Mouse (Mus musculus) cerebellum, adult 8-10 months (tissue): ENCODE data around the gene Asic4.

Experiments
- DNase-seq: peaks from one replicate; pipeline ENCODE4 v3.0.0; 2022

Gene Asic4

DNA sequence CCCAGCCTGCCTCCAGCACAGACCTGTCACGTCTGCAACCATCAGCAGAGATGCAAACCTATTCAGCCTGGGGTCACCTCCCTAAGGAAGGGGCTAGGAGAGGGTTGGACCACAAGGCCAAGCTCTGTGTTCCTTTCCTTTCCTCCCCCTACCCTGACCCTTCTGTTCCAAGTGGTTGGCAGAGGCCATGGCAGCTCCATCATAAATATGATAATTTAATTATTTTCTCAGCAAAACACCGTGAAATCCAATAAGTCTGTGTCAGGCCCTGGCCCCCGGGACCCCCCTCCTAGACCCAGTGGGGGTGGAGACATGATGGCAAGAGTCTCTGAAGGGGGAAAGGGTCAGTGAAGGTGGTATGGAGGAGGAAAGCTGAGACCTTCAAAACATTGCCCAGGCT is 6.0 kb upstream of the Asic4 start:
- DNase-seq = no peak

DNA sequence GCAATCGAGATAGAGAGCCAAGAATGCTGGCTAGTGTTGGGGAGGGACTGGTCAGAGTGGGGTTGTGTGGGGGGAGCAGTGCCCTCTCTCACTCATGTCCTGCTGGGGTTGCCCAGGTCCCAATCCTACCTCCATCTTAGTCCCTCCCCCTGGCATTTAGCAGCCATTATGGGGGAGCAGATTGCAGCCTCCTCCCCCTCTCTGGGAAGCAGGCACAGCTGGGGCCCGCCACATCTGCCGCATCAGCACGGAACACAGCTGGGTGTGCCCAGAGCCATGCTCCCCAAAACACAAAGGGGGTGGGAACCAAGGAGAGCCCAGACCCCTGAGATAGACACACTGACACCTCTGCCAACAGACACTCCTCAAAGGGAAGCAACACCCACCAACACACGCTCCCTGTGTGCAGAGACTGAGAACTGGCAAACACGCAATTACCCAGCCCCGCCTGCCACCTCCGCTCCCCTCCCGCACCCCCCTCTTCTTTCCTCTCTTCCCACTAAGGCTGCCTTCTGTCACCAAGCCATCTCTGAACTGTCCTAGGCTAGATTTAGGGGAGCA is 5.0 kb upstream of the Asic4 start:
- DNase-seq = no peak

DNA sequence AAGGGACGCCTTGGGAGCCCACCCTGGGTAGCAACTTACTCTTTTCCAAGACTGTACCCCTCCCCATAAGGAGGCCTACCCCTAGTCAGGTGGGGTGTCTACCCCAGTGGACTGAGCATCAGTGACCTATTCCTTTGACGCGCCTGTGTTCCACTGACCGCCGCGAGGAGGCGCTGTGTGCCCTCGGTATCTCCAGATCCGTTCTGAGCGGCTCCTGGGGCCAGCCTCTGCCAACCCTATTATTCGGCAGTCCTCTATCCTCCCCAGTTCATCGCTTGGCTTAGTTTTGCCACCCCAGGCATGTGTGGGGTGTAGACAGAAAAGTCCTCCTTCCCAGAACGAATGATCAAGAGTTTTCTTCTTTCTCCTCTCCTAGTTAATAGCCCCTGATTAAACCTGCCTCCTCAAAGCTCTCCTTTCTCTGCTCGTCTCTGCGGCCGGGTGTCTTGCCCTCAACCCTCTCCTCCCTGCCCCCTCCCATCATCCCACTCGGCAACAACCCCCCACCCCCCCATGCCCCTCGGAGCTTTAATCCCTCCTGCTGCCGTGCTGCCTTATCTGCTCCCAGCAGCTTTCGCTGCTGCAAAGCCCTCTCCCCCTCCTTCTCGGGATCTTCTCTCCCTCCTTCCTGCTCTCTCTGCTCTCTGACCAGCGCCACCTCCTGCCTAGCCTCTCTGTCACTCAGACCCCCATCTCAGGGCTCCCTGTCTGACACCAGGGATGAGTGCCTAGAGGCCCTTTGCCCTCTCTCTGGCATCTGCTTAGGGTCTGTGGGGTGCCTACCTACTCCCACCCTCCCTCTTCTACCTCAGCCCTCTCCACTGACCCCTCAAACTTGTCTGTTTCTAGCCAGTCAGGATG is 4.3 kb upstream of the Asic4 start:
- peak; percentile 90 for DNase-seq

DNA sequence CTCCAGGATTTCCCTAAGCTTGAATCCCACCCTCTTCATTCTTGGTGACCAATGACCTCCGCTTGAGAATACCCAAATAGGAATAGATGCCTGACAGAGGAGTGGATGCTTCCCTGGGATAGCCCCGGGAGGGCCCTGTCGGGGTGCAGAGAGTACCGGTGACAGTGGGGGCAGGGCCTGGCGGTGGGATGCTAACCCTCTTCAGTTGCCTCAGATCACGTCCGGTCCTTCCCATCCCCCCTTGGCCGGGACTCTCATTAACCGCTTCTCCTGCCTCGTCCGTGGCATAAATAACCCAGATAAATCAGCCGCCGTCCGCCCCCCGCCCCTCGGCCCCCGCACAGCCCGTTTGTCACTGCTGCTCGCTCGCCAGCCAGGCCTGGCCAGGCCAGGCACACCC is 3.6 kb upstream of the Asic4 start:
- DNase-seq = no peak

DNA sequence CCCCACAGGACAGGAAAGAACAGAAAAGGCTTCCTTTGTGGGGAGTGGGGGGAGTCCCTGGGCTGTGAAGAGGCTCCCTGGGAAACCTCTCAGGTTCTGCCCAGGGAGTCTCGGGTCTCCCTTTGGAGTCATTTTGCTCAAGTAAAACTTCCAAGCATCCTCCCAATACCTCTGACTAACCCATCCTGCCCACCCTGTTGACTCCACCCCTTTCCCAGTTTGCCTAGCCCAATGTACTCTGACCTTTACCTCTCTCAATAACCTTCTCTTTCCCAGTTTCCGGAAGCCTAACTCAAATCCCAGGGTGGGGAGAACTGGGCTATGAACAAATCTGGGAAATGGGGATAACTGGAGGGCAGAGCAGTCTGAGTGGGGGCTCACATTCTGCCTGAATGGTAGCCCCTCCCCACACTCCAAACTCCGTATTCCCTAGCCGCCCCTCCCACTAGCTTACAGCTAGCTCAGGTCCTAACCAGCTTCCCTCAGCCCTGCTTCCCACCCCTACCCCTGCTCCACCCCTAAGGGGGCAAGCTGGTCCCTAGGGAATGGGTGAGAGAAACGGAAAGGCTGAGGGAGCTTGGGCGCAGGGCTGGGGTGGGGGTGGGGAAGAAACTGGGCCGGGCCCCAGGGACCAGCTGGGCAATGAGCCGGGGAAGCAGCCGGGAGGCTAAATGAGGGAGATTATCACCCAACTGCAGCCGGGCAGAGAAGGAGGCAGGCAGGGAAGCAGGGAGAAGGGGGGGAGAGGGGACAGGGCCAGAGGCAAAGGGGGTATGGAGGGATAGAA is 2.8 kb upstream of the Asic4 start:
- DNase-seq = no peak

DNA sequence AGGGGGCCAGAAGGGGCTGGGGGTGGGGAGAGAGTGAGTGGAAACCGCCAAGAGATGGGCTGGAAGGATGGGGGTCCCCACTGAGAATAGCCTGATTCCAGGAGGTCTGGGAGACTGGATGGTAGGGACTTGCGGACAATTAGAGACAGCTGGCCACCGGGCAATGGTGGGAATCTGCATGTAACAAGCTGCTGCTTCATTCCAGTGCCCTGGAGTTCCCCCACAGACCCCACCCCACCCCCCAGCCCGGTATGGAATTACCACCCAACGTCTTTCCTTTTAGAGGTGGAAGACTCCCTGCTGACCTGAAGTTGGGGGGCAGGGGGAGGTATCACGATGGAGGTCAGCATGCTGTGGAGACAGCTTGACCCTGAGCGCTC is 2.2 kb upstream of the Asic4 start:
- no peak for DNase-seq

DNA sequence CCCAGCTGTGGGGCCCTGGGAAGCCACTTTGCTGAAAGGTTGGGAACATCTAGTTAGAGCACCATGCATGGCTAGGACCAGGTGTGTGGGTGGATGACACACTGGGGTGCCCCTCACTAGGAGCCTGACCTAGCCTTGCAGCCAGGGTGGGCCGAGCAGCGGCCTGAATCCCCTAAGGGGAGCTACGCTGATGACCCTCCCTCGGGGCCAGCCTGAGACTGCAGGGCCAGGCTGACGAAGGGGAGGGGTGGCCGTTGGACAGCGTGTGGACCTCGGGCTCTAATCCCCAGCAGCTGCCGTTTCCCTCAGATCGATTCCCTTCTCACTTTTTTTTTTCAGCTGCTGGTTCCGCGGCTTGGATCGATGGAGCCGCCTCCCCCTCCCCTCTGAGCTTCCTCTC is 1.3 kb upstream of the Asic4 start:
- no peak for DNase-seq

DNA sequence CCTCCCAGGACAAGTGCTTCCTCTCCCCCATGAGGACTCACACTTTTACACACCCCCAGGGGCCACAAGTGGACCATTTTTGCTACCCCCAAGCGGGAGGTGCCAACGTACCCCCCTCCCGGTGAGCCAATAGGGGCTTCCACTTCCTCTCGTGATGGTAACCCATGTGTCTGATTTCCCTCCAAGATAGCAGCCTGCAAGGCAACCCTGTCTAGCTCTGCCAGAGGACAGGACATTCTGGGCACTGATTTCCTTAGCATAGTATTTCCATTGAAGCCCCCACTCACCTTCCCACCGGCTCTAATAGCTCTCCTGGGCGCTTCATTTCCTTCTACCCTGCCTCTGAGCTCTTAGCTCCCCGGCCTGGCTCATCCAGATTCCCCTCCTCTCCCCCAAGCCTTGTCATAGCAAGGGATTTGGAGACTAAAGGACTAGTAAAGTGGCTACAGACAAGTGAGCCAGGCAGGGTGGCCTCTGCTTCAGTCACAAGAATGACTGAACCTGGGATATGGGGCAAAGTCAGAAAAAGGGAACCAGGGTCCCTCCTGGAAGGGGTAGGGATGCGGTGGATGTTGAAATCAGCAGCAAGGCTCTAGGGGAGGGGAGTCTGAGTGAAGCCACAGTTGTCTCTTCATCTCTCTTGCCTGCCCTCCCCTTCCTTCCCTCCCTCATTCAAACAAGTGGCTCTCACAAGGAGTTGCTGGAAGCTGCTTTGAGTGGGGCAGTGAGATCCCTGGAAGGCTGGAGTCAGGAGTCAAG is 680 bp upstream of the Asic4 start:
- no peak for DNase-seq

DNA sequence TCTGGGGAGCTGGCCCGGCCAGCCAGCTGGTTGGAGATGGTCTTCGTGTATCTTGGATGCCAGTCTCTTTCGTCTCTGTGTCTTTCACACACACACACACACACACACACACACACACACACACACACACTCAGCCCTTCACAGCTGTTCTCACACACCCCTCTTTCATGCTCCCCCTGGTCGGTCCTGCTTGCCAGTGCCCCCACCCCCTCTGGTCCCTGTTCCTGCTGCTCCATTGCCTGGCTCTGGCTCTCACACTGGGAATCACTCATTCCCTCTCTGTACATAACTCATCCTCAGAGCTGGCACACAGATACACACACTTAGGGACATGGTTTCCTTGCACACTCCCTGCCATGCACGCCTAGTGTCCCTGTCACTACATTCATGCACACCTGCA is 1.7 kb downstream of the Asic4 start:
- DNase-seq = no peak

DNA sequence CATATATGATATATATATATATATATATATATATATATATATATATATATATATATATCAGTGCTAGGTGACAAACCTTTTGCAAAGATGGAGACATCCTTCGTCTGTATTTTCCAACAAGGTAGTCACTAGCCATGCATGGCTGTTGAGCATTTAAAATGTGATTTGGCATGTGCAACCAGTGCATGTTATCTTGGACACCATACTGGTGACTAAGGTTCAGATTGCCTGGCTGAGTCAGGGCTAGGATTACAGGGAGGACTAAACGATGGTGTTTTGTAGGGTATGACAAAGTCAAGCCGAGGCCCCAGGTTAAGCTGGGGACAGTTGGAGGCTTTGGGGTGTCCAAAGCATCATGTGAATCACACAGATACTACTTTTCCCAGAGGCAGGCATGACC is 5.2 kb downstream of the Asic4 start:
- no peak for DNase-seq

DNA sequence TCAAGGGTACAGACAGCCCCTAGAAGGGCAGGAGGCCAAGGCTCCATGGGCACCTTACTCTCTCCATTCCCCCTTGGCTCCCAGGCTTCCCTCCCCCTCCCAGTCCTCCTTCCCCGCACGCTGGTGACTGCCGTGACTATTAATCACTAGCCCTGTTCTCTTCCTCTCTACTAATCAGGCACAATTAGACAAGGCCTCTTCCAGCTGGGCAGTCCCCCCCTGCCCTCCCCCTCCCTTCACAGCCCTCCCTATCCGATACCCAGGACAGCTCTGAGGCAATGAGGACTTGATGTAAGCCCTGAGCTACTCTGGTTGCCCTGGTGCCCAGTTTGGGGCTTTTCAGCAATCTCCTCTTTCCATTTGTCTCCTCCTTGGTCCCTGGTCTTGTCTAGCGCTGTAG is 5.7 kb downstream of the Asic4 start:
- no peak for DNase-seq

DNA sequence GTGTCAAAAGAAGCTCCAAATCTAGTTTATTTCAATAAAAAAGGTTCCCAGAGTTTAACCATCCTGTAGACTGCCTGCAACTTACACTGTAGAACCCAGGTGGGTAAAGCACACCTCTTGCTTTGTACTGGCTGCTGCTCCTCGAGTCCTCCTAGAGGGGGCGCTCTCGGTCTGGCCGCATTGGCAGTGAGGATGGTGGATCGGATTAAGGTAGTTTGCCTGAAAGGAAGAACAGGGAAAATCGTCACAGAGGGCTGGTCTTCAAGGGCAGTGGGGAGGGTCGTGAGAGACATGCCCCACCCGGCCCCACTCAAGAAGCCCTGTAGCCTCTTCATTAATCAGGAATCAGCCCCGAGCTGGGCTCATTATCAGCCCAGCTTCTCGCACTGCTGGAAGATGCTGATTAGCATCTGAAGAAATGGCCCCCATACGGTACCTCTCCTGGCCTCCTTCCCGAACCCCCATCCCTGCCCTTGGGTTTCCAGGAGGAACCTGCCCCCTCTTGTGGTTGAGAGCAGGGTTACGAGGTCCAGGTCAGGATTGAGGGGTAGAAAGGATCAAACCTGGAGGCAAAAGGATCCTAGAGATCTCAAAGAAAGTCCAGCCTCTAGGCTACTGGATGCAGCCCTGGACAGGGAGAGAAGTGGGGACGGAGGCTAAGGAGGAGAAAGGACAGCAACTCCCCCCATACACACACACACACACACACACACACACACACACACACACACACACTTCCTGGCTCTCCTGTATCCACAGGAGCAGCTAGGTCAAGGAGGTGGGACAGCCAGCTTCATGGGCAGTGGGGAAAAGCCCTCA is 6.7 kb downstream of the Asic4 start:
- DNase-seq = no peak

DNA sequence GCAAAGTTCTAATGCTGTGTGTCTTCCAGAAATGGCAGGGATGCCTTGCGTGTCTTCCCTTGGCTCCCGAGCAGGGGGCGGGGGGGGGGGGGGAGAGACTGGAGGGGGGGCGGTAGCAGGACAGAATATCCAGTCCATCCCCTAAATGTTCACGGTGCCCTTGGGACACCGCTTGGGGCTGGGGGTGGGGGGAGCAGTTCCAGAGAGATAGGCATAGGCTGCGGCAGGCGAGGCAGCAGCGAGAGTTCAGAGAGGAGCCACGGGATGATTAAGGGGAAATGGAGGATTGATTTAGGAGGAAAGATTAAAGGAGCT is 7.4 kb downstream of the Asic4 start:
- no peak for DNase-seq

DNA sequence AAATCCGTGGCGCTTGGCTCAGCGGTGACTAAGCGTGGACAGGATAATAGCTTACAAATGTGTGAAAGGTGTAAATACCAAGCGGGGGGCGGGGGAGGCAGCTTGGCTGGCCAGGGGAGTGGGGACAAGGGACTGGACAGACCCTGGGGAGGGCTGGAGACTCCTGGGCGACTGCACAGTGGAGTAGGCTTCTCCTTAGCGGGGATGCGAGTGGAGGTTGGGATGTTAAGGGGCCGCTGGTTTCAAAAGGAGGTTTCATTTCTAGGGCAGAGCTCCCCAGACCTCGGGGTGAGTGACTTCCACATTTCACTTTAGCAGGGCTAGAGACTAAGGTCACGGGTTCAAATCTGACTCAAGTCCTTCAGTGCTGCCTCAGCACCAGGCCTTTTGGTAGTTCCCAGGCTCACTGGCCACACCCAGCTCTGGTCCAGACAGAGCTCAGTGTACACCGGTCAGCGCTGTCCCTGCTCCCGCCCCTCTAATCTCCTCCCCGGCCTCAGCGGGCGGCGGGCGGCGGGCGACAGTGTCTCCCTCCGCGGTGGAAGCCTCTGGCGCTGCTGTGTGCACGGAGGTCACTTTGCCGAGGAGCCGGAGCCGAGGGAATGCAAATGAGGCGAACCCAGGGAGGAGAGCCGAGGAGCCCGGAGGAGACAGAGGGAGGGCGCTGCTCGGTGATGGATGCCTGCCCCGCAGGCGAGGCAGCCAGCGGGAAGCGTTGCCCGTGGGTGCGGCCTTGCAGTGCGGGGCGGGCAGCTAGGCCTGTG is 8.0 kb downstream of the Asic4 start:
- DNase-seq = no peak

DNA sequence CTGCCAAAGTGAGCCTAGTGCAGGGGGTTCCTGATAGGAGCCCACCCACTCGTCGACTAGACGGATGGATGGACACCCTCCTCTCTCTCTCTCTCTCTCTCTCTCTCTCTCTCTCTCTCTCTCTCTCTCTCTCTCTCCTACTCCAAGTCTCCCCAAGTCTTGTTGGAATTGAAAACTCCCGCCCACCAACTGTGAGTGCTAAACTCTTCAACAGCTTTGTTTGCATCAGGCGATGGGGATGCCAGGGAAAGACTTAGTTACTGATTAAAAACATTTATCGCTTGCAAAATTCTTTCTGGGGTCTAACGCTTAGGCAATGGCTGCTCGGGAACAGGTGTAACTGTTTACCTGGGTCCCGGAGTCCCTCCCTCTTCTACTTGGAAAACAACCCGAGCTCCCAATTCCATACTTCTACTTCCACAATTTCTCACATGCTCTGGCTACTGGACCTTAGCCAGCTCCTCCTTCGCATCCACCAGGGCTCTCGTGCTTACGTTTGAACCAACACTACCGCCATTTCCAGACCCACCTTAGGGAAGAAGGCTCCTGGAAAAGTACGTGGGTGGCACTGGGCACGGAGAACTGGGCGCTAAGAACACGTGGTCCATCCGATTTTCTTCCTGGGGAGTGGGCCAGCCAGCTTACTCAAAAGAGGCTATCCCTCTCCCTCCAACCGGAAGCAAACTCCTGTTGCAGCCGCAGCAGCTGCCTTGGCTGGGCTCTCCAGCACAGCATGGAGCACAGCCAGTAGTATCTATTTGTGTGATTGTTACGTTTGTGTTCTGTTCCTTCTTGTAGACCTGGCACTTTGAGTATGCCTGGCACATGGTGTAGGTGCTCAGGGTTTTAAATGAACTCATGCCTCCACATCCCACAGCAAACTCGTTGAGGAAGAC is 8.8 kb downstream of the Asic4 start:
- DNase-seq = no peak

DNA sequence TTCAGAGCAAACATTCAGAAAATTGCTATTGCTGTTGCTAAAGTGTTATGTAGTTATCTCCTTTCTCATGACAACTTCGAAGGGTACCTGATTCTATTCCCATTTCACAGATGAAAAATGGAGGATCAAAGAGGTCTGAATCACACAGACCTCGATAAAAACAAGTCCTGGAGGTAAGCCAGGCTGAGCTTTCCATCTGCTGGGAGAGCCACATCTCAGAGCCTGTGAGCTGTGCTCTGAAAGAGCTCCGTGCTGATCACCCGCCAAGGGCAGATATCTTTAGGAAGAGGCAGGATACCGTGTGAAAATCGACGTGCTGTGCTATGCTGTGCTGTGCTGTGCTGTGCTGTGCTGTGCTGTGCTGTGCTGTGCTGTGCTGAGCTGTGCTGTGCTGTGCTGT is 10.1 kb downstream of the Asic4 start:
- no peak for DNase-seq

DNA sequence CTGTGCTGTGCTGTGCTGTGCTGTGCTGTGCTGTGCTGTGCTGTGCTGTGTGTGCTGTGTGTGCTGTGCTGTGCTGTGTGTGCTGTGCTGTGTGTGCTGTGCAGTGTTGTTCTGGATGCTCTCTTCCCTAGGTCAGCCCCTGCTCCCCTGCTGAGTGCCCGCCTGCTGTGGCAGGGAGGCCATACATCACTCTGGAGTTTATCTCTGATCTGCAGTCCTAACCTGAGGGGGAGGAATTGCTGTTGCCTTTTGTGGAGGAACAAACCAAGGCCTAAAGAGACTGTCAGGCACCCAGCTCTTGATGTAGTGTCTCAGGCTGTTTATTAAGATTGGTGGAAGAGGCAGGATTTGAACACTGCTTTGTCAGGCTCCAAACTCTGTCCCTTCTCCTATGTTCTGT is 12.4 kb downstream of the Asic4 start:
- DNase-seq = no peak

DNA sequence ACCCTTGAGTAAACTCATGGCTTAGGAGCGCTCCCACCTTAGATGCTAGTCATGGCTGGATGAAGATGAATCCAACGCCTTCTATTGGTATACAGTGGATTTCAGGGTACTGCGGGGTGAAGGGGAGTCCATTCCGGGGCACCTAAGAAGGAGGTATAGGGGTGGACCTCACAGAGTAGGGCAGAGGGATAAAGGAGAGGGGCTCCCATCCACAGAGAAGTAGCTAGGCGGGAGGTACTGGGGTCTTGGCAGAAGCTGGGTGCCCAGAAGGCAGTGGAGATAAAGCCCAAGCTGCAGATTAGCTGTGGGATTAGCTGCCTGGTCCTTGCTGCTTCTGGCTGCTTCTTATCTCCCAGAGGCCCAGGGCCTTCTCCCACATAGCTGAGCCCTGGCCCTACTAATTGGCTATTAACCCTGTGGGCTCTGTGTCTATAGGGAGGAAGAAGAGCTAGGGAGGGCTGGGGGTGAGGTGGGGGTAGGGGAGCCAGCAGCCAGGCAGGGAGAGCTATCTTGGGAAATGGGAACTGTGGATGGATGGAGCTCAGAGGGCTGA is 13.5 kb downstream of the Asic4 start:
- no peak for DNase-seq

DNA sequence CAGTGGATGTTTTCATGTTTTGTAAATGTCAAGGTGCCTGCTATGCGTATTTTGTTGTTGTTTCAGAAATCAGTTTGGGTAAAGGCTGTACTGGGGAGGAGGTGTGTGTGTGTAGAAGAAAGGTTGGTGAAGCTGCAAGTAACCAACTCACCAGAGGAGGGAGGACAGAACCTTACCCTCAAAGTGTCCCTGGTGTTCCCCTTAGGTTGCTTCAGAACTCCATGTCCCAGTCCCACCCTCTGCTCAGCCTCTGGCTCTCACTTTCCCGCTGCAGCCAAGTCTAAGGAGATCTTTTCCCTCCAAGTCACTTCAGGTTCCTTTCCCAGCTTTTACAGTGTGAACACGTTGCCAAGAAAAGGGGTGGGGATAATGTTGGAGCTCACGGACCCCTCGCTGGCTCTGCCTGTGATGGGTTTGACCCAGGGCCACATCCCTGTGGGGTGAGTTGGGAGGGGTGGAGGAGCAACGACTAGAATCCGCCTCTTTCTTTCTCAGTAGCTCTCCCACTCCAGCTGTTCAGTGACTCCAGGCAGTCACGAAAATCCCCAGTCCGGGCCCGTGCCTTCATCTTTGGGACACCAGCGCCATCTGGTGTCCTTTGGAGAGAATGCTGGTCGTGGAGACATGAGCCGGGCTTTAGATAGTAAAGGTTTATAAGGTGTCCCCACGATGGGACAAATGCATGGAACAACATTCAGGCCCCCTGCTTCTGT is 17.1 kb downstream of the Asic4 start:
- peak; percentile 86 for DNase-seq
